Mouse (Mus musculus) midbrain, embryonic 11.5 days (tissue): Measurements from ENCODE around the gene Foxj3. TPM values are rescaled to one million over a fixed set of nuclear protein-coding genes. Genes with fewer than 3 reads are reported as not detected.

ENCODE experiments used
- ATAC-seq: fragments of 200-750 bp; cut with Nextera tagmentation; 2 replicates; pipeline ENCODE4 v1.8.0; 2017; ENCODE audit warnings: moderate TSS enrichment, moderate library complexity; ENCODE audit not compliant: low FRiP score
- DNase-seq: peaks from one replicate; pipeline ENCODE4 v3.0.0; 2015; ENCODE audit warnings: low spot score; ENCODE audit errors: missing footprints
- H3K27ac ChIP-seq: fragments of 300-500 bp; sonication (generic); 2 replicates; pipeline ENCODE4 v1.5.1; 2014; ENCODE audit warnings: low read depth, low read length
- H3K27me3 ChIP-seq: fragments of 300-500 bp; sonication (generic); 2 replicates; pipeline ENCODE4 v1.6.1; 2014; ENCODE audit warnings: mild to moderate bottlenecking, low read length, moderate library complexity, mixed read lengths; ENCODE audit not compliant: control insufficient read depth, insufficient read depth
- H3K36me3 ChIP-seq: fragments of 300-500 bp; sonication (generic); 2 replicates; pipeline ENCODE4 v1.6.1; 2014; ENCODE audit warnings: mild to moderate bottlenecking, low read length, moderate library complexity, mixed read lengths; ENCODE audit not compliant: control insufficient read depth, insufficient read depth
- H3K4me1 ChIP-seq: fragments of 300-500 bp; sonication (generic); 2 replicates; pipeline ENCODE4 v1.6.1; 2014; ENCODE audit warnings: low read length; ENCODE audit not compliant: control insufficient read depth, insufficient read depth
- H3K4me2 ChIP-seq: fragments of 300-500 bp; sonication (generic); 2 replicates; pipeline ENCODE4 v1.6.1; 2014; ENCODE audit warnings: mild to moderate bottlenecking, moderate library complexity
- H3K4me3 ChIP-seq: fragments of 300-500 bp; sonication (generic); 2 replicates; pipeline ENCODE4 v1.5.1; 2014; ENCODE audit warnings: low read depth, low read length
- H3K9ac ChIP-seq: fragments of 300-500 bp; sonication (generic); 2 replicates; pipeline ENCODE4 v1.6.1; 2014; ENCODE audit warnings: low read length
- H3K9me3 ChIP-seq: fragments of 300-500 bp; sonication (generic); 2 replicates; pipeline ENCODE4 v1.6.1; 2016; ENCODE audit warnings: low read length; ENCODE audit not compliant: control insufficient read depth
- WGBS: fragments of 180-500 bp; shearing (Covaris S2); extraction: QIAGEN DNeasy Blood & Tissue Kit; methylation state at CpG from one replicate; pipeline ENCODE4 v1.1.7; 2014; 5-methylcytosine and 5-hydroxymethylcytosine counted together
- polyA plus RNA-seq: library from polyadenylated mRNA; unstranded; fragments of >200 nt; fragmentation: Nextera tagmentation; extraction: Ambion mirVana; gene quantifications from 2 replicates; pipeline ENCODE4 v1.2.1, GENCODE M21; 2014

Foxj3 gene
- polyA plus RNA-seq, 1 experiment from 2014 or later, result 20.0 TPM

- H3K9me3 ChIP-seq, result no peaks in the 10 kb centered on the region
- no peak within 1 kb of the TSS for H3K9ac ChIP-seq
- no peaks in the 10 kb centered on the region for H3K4me1 ChIP-seq
- no peaks in the 10 kb centered on the region for H3K36me3 ChIP-seq
- H3K27ac ChIP-seq, result no peak within 1 kb of the TSS
- no peaks in the 10 kb centered on the region for H3K27me3 ChIP-seq
- no peak within 1 kb of the TSS for H3K4me3 ChIP-seq
- no peak within 1 kb of the TSS for H3K4me2 ChIP-seq
- DNase-seq (peak; percentile 17), ATAC-seq (no peak)
- 75% methylated on average over 4 of the region's 4 CpGs for WGBS
These were observed 100.5 kb downstream of the Foxj3 start, which contains the start of gene Guca2a for GRCm38 (mm10) chr4:119637176-119637845. Gene Guca2a (plus strand): TSS chr4:119637704.

DNA sequence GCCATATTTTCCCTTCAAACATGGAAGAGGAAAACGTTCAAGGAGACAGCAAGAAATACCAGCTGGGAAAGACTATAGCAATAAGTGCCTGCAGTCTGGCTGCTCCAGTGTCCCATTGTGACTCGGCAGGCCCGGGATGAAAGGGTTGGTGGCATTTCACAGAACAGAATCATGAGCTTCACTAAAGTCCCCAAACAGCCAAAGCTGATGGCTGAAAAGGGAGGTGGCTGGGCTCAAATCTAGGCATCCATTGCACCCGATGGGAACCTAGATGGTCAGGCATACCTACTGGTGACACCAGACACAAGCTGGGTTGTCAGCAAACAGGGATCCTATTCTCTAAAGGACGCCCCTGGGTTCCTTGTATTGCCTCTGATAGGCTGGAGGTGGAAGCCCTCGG lies 101.1 kb downstream of the Foxj3 start:
- H3K27ac ChIP-seq, result no peak overlapping the region
- H3K9ac ChIP-seq, result no peak overlapping the region
- DNase-seq (peak; percentile 66), ATAC-seq (no peak)
- H3K9me3 ChIP-seq, result no peaks in the 10 kb centered on the region
- H3K36me3 ChIP-seq, result no peaks in the 10 kb centered on the region
- WGBS, result 83% methylated on average over 6 of the region's 6 CpGs
- no peak overlapping the region for H3K4me3 ChIP-seq
- no peak overlapping the region for H3K4me2 ChIP-seq
- H3K4me1 ChIP-seq, result no peaks in the 10 kb centered on the region
- H3K27me3 ChIP-seq, result no peaks in the 10 kb centered on the region

- H3K27ac ChIP-seq, result no peak overlapping the region
- WGBS, result 67% methylated on average over 11 of the region's 11 CpGs
- H3K9ac ChIP-seq, result no peak overlapping the region
- no peak overlapping the region for H3K4me2 ChIP-seq
- ATAC-seq (no peak), DNase-seq (no peak)
- H3K4me1 ChIP-seq, result no peaks in the 10 kb centered on the region
- no peaks in the 10 kb centered on the region for H3K27me3 ChIP-seq
- H3K36me3 ChIP-seq, result no peaks in the 10 kb centered on the region
- no peak overlapping the region for H3K4me3 ChIP-seq
- no peaks in the 10 kb centered on the region for H3K9me3 ChIP-seq
These were observed 101.9 kb downstream of the Foxj3 start for GRCm38 (mm10) chr4:119638656-119639055.

- H3K9me3 ChIP-seq, result no peaks in the 10 kb centered on the region
- no peaks in the 10 kb centered on the region for H3K27me3 ChIP-seq
- no peak overlapping the region for H3K9ac ChIP-seq
- no peak overlapping the region for H3K27ac ChIP-seq
- DNase-seq (no peak), ATAC-seq (no peak)
- 90% methylated on average over 4 of the region's 4 CpGs for WGBS
- no peak overlapping the region for H3K4me3 ChIP-seq
- H3K36me3 ChIP-seq, result no peaks in the 10 kb centered on the region
- no peaks in the 10 kb centered on the region for H3K4me1 ChIP-seq
- H3K4me2 ChIP-seq, result no peak overlapping the region
These were observed 105.9 kb downstream of the Foxj3 start for GRCm38 (mm10) chr4:119642666-119643065.

GRCm38 (mm10) chr4:119657011-119657410 lies 120.2 kb downstream of the Foxj3 start:
- Histone ChIP-seq H3K4me1 (no peaks in the 10 kb centered on the region), H3K36me3 (no peaks in the 10 kb centered on the region), H3K9ac (no peak overlapping the region), H3K27me3 (no peaks in the 10 kb centered on the region), H3K4me2 (no peak overlapping the region), H3K27ac (no peak overlapping the region), H3K4me3 (no peak overlapping the region), H3K9me3 (peaks cover 4% of the 10 kb centered on the region)
- ATAC-seq, result no peak
- no peak for DNase-seq
- 94% methylated on average over 1 of the region's 1 CpGs for WGBS

GRCm38 (mm10) chr4:119658246-119658645 lies 121.4 kb downstream of the Foxj3 start:
- no peak for ATAC-seq
- 40% methylated on average over 1 of the region's 2 CpGs for WGBS
- Histone ChIP-seq H3K4me1 (no peaks in the 10 kb centered on the region), H3K36me3 (no peaks in the 10 kb centered on the region), H3K4me3 (no peak overlapping the region), H3K9ac (no peak overlapping the region), H3K27ac (no peak overlapping the region), H3K4me2 (no peak overlapping the region), H3K9me3 (no peaks in the 10 kb centered on the region), H3K27me3 (no peaks in the 10 kb centered on the region)
- no peak for DNase-seq

- H3K27ac ChIP-seq, result no peak within 1 kb of the TSS
- H3K4me3 ChIP-seq, result no peak within 1 kb of the TSS
- no peaks in the 10 kb centered on the region for H3K4me1 ChIP-seq
- no peaks in the 10 kb centered on the region for H3K27me3 ChIP-seq
- H3K36me3 ChIP-seq, result no peaks in the 10 kb centered on the region
- 86% methylated on average over 4 of the region's 4 CpGs for whole genome bisulfite sequencing
- H3K9ac ChIP-seq, result no peak within 1 kb of the TSS
- ATAC-seq, result no peak
- H3K4me2 ChIP-seq, result no peak within 1 kb of the TSS
- DNase-seq, result no peak
- H3K9me3 ChIP-seq, result no peaks in the 10 kb centered on the region
These were observed 121.9 kb downstream of the Foxj3 start, which contains the start of gene Guca2b for GRCm38 (mm10) chr4:119658731-119659130. Gene Guca2b (minus strand): TSS chr4:119658954.

GRCm38 (mm10) chr4:119660007-119660406 lies 123.2 kb downstream of the Foxj3 start:
- H3K27me3 ChIP-seq, result no peaks in the 10 kb centered on the region
- H3K4me2 ChIP-seq, result no peak overlapping the region
- H3K4me3 ChIP-seq, result no peak overlapping the region
- no peak overlapping the region for H3K9ac ChIP-seq
- H3K27ac ChIP-seq, result no peak overlapping the region
- WGBS, result 82% methylated on average over 8 of the region's 8 CpGs
- no peaks in the 10 kb centered on the region for H3K36me3 ChIP-seq
- H3K4me1 ChIP-seq, result no peaks in the 10 kb centered on the region
- DNase-seq (no peak), ATAC-seq (no peak)
- no peaks in the 10 kb centered on the region for H3K9me3 ChIP-seq

- no peaks in the 10 kb centered on the region for H3K36me3 ChIP-seq
- no peak overlapping the region for H3K27ac ChIP-seq
- no peaks in the 10 kb centered on the region for H3K9me3 ChIP-seq
- H3K9ac ChIP-seq, result no peak overlapping the region
- no peaks in the 10 kb centered on the region for H3K4me1 ChIP-seq
- no peak overlapping the region for H3K4me3 ChIP-seq
- DNase-seq (no peak), ATAC-seq (no peak)
- WGBS, result 79% methylated on average over 4 of the region's 4 CpGs
- H3K4me2 ChIP-seq, result no peak overlapping the region
- H3K27me3 ChIP-seq, result no peaks in the 10 kb centered on the region
These were observed 125.3 kb downstream of the Foxj3 start for GRCm38 (mm10) chr4:119662151-119662550.
